ENCODE assay signal across 8 mouse cellular contexts in the genomic region with DNA sequence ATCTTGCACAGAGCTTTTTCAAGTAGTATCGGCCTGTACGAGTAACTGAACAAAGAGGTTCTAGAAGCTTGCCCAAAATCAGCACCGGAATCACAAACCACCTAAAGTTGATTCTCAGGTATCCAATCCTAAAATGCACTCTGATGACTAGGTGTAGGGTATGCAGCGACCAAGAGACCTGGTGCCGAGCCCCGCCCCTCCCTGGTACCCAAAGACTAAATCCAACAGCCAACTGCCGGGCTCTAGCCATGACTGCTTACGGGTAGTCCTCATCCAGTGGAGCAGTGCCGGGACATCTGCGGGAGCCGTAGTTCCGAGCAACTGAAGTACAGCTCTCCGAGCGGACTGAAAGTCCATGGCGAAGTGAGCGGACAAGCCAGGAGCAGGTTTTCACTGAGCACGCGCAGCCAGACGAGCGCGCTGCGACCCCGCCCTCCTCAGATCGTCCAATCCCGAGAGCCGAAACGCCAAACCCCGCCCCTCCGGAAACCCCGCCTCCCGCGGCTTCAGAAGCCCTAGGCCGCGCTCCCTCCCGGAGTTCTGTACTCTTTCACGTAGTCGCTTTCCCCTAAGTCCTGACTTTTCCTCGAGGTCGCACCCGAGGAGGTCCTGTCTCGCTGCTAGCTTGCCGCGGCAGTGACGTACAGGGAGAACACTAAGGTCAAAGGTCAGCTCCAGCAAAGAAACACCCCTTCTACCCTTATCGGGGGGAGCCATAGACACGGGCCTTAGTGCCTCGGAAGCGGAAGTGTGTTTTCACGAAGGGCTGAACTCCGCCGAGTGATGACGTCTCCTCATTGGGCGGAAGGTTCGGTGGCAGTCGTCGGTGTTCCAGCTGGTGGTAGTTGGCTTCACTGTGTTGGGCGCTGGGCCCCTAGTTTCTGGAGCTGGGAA. TPM values are rescaled to one million over a fixed set of nuclear protein-coding genes. Genes with fewer than 3 reads are reported as not detected.
A peak's percentile ranks its signal among the peaks of the same experiment; 100 is the strongest.
DNase-seq lines count a peak whose midpoint lies in the region; ATAC-seq and TF ChIP-seq lines count a peak whose summit lies in the region.
"Not testable (repeated sequence)": the region's sequence is repeated elsewhere in the genome, so short reads cannot be mapped to it uniquely, and the experiment has no call there.

A gene (plus strand): TSS at position 543 of the 894 bp plus-strand sequence.

- not testable (repeated sequence) for DNase-seq in brain, embryonic 14.5 days (ENCODE audit: low read depth); forebrain, embryonic 14.5 days (ENCODE audit: low spot score); hindbrain, postnatal 0 days (ENCODE audit: low spot score); left cerebral cortex, adult 8-10 months (ENCODE audit: low spot score in 2 of 2); lung, adult 2 months; neural tube, embryonic 11.5 days (ENCODE audit: low spot score)

- TF ChIP-seq CTCF in C2C12 (IDR thresholded peaks at IDR 0.05; ENCODE audit: control insufficient read depth, insufficient read depth, insufficient read length); brain, embryonic 14.5 days (IDR thresholded peaks at IDR 0.05; ENCODE audit: borderline replicate concordance, extremely low read depth, insufficient read depth, insufficient read length); hindbrain, postnatal 0 days (IDR thresholded peaks at IDR 0.05; ENCODE audit: low read depth); lung, adult 2 months (IDR thresholded peaks at IDR 0.05; ENCODE audit: insufficient read depth, low read length): not testable (repeated sequence)

- peak; percentile 99 for ATAC-seq in forebrain, embryonic 14.5 days
- ATAC-seq in heart, embryonic 11.5 days (replicated peaks; ENCODE audit: insufficient number of reproducible peaks, low FRiP score, low TSS enrichment) = peak; percentile 97
- ATAC-seq in hindbrain, postnatal 0 days = peak; percentile 99
- peak; percentile 99 for ATAC-seq in neural tube, embryonic 11.5 days (ENCODE audit: insufficient read depth, low FRiP score, low TSS enrichment)

- H3K4me1 ChIP-seq in forebrain, embryonic 14.5 days (ENCODE audit: control insufficient read depth, insufficient read depth, low read length); heart, embryonic 11.5 days (ENCODE audit: control insufficient read depth, insufficient read depth, low read length); hindbrain, postnatal 0 days (ENCODE audit: insufficient read depth, low read length); lung, adult 2 months (ENCODE audit: control insufficient read depth, insufficient read depth, low read length); neural tube, embryonic 11.5 days (ENCODE audit: control insufficient read depth, insufficient read depth, low read length): not testable (repeated sequence)

- H3K9ac ChIP-seq in forebrain, embryonic 14.5 days (ENCODE audit: low read length); heart, embryonic 11.5 days (ENCODE audit: low read depth, low read length); hindbrain, postnatal 0 days (replicated peaks; ENCODE audit: low read length); neural tube, embryonic 11.5 days (ENCODE audit: low read length): not testable (repeated sequence)

- peak within 1 kb of the TSS; percentile 68 for H3ac ChIP-seq in C2C12 (ENCODE audit: control insufficient read depth, insufficient read length, low read depth)

- peak within 1 kb of the TSS; percentile 38 for H3K4me3 ChIP-seq in C2C12 (ENCODE audit: insufficient read depth, poor library complexity, severe bottlenecking)
- peak within 1 kb of the TSS; percentile 25 for H3K4me3 ChIP-seq in forebrain, embryonic 14.5 days (ENCODE audit: low read depth, low read length)
- peak within 1 kb of the TSS; percentile 38 for H3K4me3 ChIP-seq in heart, embryonic 11.5 days (ENCODE audit: low read depth, low read length)
- H3K4me3 ChIP-seq in hindbrain, postnatal 0 days (ENCODE audit: low read length) = peak within 1 kb of the TSS; percentile 28
- H3K4me3 ChIP-seq in lung, adult 2 months (replicated peaks; ENCODE audit: extremely low read depth, low read depth, low read length) = peak within 1 kb of the TSS; percentile 23
- H3K4me3 ChIP-seq in neural tube, embryonic 11.5 days (ENCODE audit: low read depth, low read length) = peak within 1 kb of the TSS; percentile 30

- not testable (repeated sequence) for H3K27me3 ChIP-seq in C2C12 (ENCODE audit: control insufficient read depth, insufficient read depth, insufficient read length); forebrain, embryonic 14.5 days (replicated peaks; ENCODE audit: control insufficient read depth, insufficient read depth, low read length); heart, embryonic 11.5 days (ENCODE audit: control insufficient read depth, insufficient read depth, low read length); hindbrain, postnatal 0 days (ENCODE audit: insufficient read depth, low read length); neural tube, embryonic 11.5 days (ENCODE audit: control insufficient read depth, insufficient read depth, low read length)

- not testable (repeated sequence) for H3K9me3 ChIP-seq in forebrain, embryonic 14.5 days (replicated peaks; ENCODE audit: control insufficient read depth, low read length); heart, embryonic 11.5 days (replicated peaks; ENCODE audit: control insufficient read depth, low read length); hindbrain, postnatal 0 days (ENCODE audit: low read length); neural tube, embryonic 11.5 days (ENCODE audit: control insufficient read depth, low read length)

- not testable (repeated sequence) for TF ChIP-seq POLR2A in brain, embryonic 14.5 days (IDR thresholded peaks at IDR 0.05; ENCODE audit: borderline replicate concordance, extremely low read depth, insufficient read depth, insufficient read length, poor library complexity, severe bottlenecking); lung, adult 2 months (IDR thresholded peaks at IDR 0.05; ENCODE audit: borderline replicate concordance, extremely low read depth, low read depth, low read length)

- WGBS in forebrain, embryonic 14.5 days = no CpG with 5 or more reads among the region's 57 CpGs
- no CpG with 5 or more reads among the region's 57 CpGs for WGBS in heart, embryonic 11.5 days (ENCODE audit: insufficient replicate concordance)
- WGBS in hindbrain, postnatal 0 days = no CpG with 5 or more reads among the region's 57 CpGs
- WGBS in lung, adult 2 months = no CpG with 5 or more reads among the region's 57 CpGs
- WGBS in neural tube, embryonic 11.5 days = no CpG with 5 or more reads among the region's 57 CpGs

- H3K36me3 ChIP-seq in C2C12 (ENCODE audit: control insufficient read depth, insufficient read depth); forebrain, embryonic 14.5 days (ENCODE audit: control insufficient read depth, insufficient read depth, low read length); heart, embryonic 11.5 days (ENCODE audit: control insufficient read depth, insufficient read depth, low read length); hindbrain, postnatal 0 days (ENCODE audit: insufficient read depth, low read length); neural tube, embryonic 11.5 days (ENCODE audit: control insufficient read depth, insufficient read depth, low read length): not testable (repeated sequence)

- H3K79me3 ChIP-seq in C2C12 (ENCODE audit: low read depth) = not testable (repeated sequence)

- H3K27ac ChIP-seq in forebrain, embryonic 14.5 days (ENCODE audit: low read depth, low read length); heart, embryonic 11.5 days (ENCODE audit: low read depth, low read length); hindbrain, postnatal 0 days; neural tube, embryonic 11.5 days (ENCODE audit: low read depth, low read length): not testable (repeated sequence)

- H3K4me2 ChIP-seq in forebrain, embryonic 14.5 days (ENCODE audit: low read length); heart, embryonic 11.5 days; hindbrain, postnatal 0 days (ENCODE audit: low read depth, low read length); neural tube, embryonic 11.5 days (ENCODE audit: low read depth): not testable (repeated sequence)

- not testable (repeated sequence) for H3K79me2 ChIP-seq in C2C12 (ENCODE audit: control insufficient read depth, insufficient read depth)

RNA-seq across cellular contexts. Expression of the gene that starts here (rescaled TPM):
- 15.2 TPM for polyA plus RNA-seq in C2C12 (2012; fragmentation: generic; extraction: Trizol)
- 39.5 and 49.0 TPM in 2 replicates for polyA plus RNA-seq in brain, embryonic 14.5 days (2012; rRNA removed)
- 80.1 and 89.6 TPM in 2 replicates for polyA plus RNA-seq in forebrain, embryonic 14.5 days (2014; fragmentation: Nextera tagmentation; extraction: Ambion mirVana)
- 55.1 and 62.3 TPM in 2 replicates for polyA plus RNA-seq in heart, embryonic 11.5 days (2014; fragmentation: Nextera tagmentation; extraction: Ambion mirVana)
- total RNA-seq in hindbrain, postnatal 0 days (2014; rRNA removed) = 31.3 and 31.6 TPM in 2 replicates
- polyA plus RNA-seq in hindbrain, postnatal 0 days (2015; fragmentation: Nextera tagmentation; extraction: Ambion mirVana) = 77.9 and 82.1 TPM in 2 replicates
- 10 to 100 TPM; 33.4 to 40.9 (median 35.9) TPM for total RNA-seq in left cerebral cortex, adult 8-10 months (2022)
- polyA plus RNA-seq in lung, adult 2 months (2012; rRNA removed) = 5.4 and 7.9 TPM in 2 replicates
- 76.4 and 78.8 TPM in 2 replicates for polyA plus RNA-seq in neural tube, embryonic 11.5 days (2014; fragmentation: Nextera tagmentation; extraction: Ambion mirVana)
